Mouse (Mus musculus): ENCODE results near the gene Lonp2.

The Lonp2 gene

DNA sequence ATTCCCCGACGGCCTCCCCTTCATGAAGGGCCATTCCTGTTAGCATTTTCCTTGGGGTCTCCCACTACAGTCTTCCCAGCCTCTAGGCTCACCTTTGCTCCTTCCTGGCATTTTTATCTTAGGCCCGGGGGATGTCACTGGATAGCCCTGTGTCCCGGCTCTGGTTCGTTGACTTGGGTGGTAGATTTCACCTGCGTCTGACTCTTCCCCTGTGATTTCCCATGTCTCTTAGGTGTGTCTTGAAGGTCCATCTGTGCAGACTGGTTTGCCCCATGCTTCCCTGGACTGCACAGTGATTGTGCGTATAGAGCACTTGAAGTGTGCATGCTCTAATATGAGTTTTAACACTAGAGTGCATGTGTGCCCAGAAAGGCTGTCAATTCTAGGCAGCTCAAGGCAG is 1.1 kb downstream of the Lonp2 start:
- DNase-seq (ENCODE audit: low spot score in 2 of 2), result peak in 1 of 2 experiments; percentile 10

DNA sequence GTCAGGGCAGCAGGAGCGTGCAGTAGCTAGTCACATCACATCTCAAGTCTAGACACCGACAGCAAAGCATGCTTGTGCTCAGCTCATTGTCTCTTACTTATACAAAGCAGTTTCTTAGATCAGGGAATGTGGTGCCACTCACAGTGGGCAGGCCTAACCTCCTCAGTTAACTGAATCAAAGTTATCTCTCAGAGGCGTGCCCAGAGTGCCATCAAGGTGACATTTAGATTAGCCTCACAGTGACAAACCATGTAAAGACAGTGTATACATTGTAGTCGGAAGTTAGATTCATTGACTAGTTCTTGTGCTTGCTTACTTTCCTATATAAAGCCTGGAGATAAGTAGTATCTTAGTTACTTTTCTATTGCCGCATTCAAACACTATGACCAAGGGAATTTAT is 6.4 kb downstream of the Lonp2 start:
- no peak for DNase-seq (ENCODE audit: low spot score in 2 of 2)

DNA sequence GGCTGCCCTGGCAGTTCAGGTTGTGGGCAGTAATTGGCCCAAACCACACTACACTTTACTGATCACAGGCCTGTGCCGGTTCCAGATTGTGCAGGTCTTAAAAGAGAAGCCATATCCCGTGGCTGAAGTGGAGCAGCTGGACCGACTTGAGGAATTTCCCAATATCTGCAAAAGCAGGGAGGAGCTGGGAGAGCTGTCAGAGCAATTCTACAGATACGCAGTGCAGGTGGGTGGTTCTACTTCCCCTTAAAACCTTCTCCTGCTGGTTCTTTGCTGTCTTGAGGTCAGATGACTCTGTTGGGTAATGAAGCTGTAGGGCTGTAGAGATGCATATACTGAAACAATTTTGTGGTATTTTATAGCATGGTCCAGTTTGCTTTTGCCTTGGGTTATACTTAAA is 7.6 kb downstream of the Lonp2 start:
- DNase-seq (ENCODE audit: low spot score in 2 of 2), result no peak

GRCm38 (mm10) chr8:86637826-86638225 is 14.0 kb downstream of the Lonp2 start:
- no peak for DNase-seq (ENCODE audit: low spot score in 2 of 2)

- no peak for DNase-seq (ENCODE audit: low spot score in 2 of 2)
Observed at GRCm38 (mm10) chr8:86638981-86639380, 15.1 kb downstream of the Lonp2 start.

- DNase-seq (ENCODE audit: low spot score in 2 of 2), result no peak
Observed at GRCm38 (mm10) chr8:86642682-86643081, 18.8 kb downstream of the Lonp2 start.

- no peak for DNase-seq (ENCODE audit: low spot score in 2 of 2)
Observed at GRCm38 (mm10) chr8:86644661-86645060, 20.8 kb downstream of the Lonp2 start.

GRCm38 (mm10) chr8:86647771-86648170 is 23.9 kb downstream of the Lonp2 start:
- DNase-seq (ENCODE audit: low spot score in 2 of 2), result no peak

DNA sequence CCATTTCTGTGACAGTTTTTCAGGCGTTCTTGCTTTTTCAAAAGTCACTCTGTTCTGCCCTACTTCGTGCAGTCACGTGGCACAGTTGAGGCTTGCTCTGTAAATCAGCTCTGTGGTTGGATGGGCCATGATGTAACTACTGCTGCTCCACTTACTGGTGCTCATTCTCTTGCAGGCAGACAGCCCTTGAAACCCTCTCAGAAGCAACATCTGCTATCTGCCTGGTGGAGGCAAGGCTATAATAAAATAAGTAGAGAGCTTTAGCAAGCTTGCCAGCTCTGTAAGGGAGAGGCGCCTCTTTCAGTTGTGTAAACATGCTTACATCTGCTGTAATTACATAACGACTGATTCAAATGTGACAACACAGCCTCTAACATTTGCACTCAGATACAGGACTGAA is 27.6 kb downstream of the Lonp2 start:
- no peak for DNase-seq (ENCODE audit: low spot score in 2 of 2)

DNA sequence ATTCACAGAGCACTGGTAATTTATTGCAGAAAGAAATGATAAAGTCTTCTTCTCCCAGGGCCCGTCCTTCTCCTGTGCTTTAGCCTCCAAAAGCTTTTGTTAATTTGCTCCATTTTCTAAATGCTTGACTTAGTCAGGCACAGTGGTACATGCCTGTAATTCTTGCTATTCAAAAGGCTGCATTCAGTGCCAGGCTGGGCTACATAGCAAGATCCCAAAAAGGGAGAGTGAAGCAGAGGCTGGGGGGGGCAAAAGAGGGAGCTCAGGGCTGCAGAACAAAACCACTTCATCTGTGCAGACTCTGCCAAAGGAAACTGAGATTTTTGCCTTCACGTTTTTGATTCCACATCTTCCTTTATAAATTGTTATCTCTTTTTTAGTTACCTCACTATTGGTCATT is 28.7 kb downstream of the Lonp2 start:
- no peak for DNase-seq (ENCODE audit: low spot score in 2 of 2)

- DNase-seq (ENCODE audit: low spot score in 2 of 2), result no peak
Observed at GRCm38 (mm10) chr8:86654578-86654977, 30.7 kb downstream of the Lonp2 start.

DNA sequence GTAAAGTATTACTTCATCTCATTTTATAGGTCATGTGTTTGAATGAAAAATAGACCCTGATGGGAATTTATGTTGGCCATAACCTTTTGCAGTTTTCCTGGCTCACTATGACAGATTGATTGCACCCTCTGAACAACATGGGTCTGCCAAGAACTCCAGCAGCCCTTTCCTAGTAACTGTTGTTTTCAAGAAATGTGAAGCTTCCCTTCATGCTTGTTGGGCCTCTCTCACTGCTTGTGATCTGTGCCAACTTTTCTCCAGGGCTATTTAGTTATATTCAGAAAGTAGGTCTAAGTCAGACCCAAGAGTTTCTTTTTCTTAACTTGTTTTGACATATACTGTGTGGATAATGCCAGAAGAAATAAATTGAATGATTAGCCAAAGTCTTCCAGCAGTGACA is 44.9 kb downstream of the Lonp2 start:
- DNase-seq (ENCODE audit: low spot score in 2 of 2), result no peak

GRCm38 (mm10) chr8:86669259-86669658 is 45.4 kb downstream of the Lonp2 start:
- no peak for DNase-seq (ENCODE audit: low spot score in 2 of 2)

- peak in 1 of 2 experiments; percentile 22 for DNase-seq (ENCODE audit: low spot score in 2 of 2)
Observed at GRCm38 (mm10) chr8:86686629-86687028, 62.8 kb downstream of the Lonp2 start.

DNA sequence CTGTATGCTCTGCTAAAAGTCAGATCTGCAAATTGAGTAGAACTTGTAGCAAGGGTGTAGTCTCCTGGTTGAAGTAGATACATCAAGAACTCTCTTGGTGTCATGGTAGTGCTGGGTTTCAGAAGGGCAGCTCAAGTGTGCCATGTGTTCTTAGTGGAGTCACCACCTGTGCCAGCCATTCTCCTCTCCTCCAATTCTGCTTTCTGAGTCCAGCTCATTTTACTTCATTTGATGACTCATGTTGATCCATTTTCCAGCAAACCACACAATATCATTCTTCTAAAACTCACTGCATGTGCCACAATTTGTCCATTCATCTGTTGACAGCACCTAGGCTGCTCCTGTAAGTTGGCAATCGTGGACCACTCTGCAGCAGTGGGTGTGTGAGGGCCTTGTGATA is 68.3 kb downstream of the Lonp2 start:
- no peak for DNase-seq (ENCODE audit: low spot score in 2 of 2)

- DNase-seq (ENCODE audit: low spot score in 2 of 2), result no peak
Observed at GRCm38 (mm10) chr8:86694011-86694410, 70.2 kb downstream of the Lonp2 start.

DNA sequence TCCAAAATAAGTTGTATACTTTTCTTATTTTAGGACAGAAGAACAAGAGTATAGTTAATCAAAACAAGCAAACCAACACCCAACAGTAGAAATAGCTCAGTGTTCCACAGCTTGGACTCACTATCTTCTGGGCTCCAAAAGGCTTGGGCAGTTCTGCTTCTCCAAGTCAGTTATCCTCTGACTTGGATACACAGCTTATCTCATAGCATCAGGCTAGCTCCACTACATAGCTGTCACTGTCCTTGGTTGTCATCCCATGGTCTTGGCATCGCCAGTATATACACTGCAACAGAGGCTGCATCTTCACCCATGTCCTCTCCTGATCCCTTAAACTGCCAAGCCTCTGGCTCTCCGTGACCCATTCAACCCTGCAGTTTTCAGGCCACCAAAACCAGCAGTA is 71.9 kb downstream of the Lonp2 start:
- DNase-seq (ENCODE audit: low spot score in 2 of 2), result no peak

DNA sequence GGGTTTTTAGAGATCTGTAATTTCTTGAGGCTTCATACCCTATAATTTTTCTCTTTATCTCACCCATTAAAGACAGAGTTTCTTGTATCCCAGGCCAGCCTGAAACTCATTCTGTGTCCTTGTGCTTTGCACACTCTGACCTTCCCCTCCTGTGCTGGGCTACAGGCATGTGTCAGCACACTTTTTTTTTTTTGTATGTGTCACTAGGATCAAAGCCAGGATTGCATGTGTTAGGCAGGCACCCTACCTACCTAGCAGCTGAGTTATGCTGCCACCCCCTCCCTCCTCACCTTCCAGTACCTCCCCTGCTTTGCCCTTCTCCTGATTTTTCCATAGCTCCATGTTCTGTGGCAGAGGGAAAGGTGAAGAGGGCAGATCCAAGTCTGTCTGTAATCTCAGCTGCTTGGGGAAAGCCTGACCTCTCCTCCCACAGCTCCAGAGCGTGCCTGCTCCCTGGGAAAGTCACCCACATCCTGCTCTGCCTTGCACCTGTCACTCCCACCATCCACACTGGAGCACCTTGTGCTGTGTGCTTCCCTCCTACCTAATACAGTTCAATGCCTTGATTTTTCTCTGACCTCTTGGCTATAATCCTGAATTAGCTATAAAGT is 75.1 kb downstream of the Lonp2 start:
- DNase-seq (ENCODE audit: low spot score in 2 of 2), result no peak

- no peak for DNase-seq (ENCODE audit: low spot score in 2 of 2)
Observed at GRCm38 (mm10) chr8:86699471-86699870, 75.6 kb downstream of the Lonp2 start.

DNA sequence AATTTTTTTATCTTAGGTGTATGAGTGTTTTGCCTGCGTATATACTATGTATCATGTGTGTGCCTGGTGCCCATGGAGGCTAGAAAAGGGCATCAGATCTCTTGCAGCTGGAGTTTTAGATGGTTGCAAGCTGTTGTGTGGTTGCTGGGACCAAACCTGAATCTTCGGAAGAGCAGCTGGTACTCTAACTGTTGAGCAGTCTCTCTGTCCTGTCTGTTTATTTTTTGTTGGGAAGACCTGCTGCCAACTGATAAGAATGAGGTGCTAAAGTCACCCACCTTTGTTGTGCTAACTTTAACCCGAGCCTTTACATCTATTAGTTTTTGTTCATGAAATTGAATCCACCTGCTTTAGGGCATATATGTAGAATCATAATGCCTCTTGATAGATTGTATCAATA is 78.6 kb downstream of the Lonp2 start:
- DNase-seq (ENCODE audit: low spot score in 2 of 2), result no peak

DNA sequence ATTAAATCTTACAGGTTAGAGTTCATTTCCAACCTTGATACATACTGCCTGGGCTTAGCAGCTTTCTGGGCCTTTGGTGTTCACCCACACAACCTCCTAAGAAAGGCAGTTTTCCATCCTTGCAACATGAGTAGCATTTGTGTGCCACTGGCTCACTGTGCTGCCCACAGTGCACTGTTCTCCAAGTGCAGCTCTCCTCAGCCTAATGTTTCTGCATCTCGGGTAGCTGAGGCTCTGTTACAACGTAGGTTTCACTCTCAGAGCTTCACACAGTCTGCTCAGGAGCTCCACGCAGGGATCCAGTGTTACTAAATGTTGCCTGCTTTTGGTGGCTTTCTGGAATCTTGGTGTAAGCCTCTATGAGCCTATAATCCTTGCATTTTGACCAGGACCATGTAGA is 81.5 kb downstream of the Lonp2 start:
- DNase-seq (ENCODE audit: low spot score in 2 of 2), result no peak

GRCm38 (mm10) chr8:86706756-86707155 is 82.9 kb downstream of the Lonp2 start:
- DNase-seq (ENCODE audit: low spot score in 2 of 2), result no peak

- DNase-seq (ENCODE audit: low spot score in 2 of 2), result peak in 1 of 2 experiments; percentile 44
Observed at GRCm38 (mm10) chr8:86707873-86708272, 84.0 kb downstream of the Lonp2 start.

- DNase-seq (ENCODE audit: low spot score in 2 of 2), result no peak
Observed at GRCm38 (mm10) chr8:86712594-86712993, 88.8 kb downstream of the Lonp2 start.
